Mouse (Mus musculus) cortical plate, adult 2 months (tissue): Measurements from ENCODE around the gene Arid3a. TPM values are rescaled to one million over a fixed set of nuclear protein-coding genes. Genes with fewer than 3 reads are reported as not detected.
A peak's percentile ranks its signal among the peaks of the same experiment; 100 is the strongest.
"Not testable (repeated sequence)": the region's sequence is repeated elsewhere in the genome, so short reads cannot be mapped to it uniquely, and the experiment has no call there.

Experiments
- H3K27ac ChIP-seq: fragments of 200-500 bp; 2 replicates; pipeline ENCODE4 v1.5.1; 2012; ENCODE audit warnings: low read length, control low read depth, inconsistent platforms; ENCODE audit not compliant: insufficient read depth
- H3K4me1 ChIP-seq: fragments of 200-500 bp; 2 replicates; pipeline ENCODE4 v1.6.1; 2011; ENCODE audit warnings: low read length; ENCODE audit not compliant: control insufficient read depth, insufficient read depth
- H3K4me3 ChIP-seq: fragments of 200-500 bp; 2 replicates; pipeline ENCODE4 v1.5.1; 2011; ENCODE audit warnings: mild to moderate bottlenecking, low read length, control low read depth; ENCODE audit not compliant: insufficient read depth
- CTCF ChIP-seq: fragments of 200-500 bp; IDR thresholded peaks from 2 replicates; pipeline ENCODE4 v1.5.1; 2011; ENCODE audit warnings: mild to moderate bottlenecking, control low read depth, low read length; ENCODE audit not compliant: insufficient read depth; ENCODE audit errors: extremely low read depth
- POLR2A ChIP-seq: fragments of 200-500 bp; IDR thresholded peaks from 2 replicates; pipeline ENCODE4 v1.6.1; 2011; ENCODE audit warnings: mild to moderate bottlenecking, low read length, control low read depth; ENCODE audit not compliant: insufficient read depth; ENCODE audit errors: extremely low read depth
- polyA plus RNA-seq: library from polyadenylated mRNA; depleted of rRNA; stranded (reverse); fragments of >200 nt; gene quantifications from 2 replicates; pipeline ENCODE4 v1.2.3, GENCODE M21; 2012; rRNA removed

Arid3a gene
- 3.1 and 3.2 TPM in 2 replicates for polyA plus RNA-seq

- Histone ChIP-seq H3K4me1 (no peaks in the 10 kb centered on the region), H3K27ac (peak within 1 kb of the TSS; percentile 48), H3K4me3 (peak within 1 kb of the TSS; percentile 80)
- no peak for TF ChIP-seq POLR2A
- no peak for TF ChIP-seq CTCF
Measured at GRCm38 (mm10) chr10:79926491-79927323, at the start of gene Arid3a. Arid3a (plus strand) TSS chr10:79927043.

- Histone ChIP-seq H3K4me1 (no peaks in the 10 kb centered on the region), H3K27ac (no peak overlapping the region), H3K4me3 (no peak overlapping the region)
- TF ChIP-seq CTCF (no peak), POLR2A (no peak)
Measured at GRCm38 (mm10) chr10:79877174-79877573, 49.7 kb upstream of the Arid3a start.

- no peak overlapping the region for H3K4me3 ChIP-seq
- no peaks in the 10 kb centered on the region for H3K4me1 ChIP-seq
- TF ChIP-seq POLR2A (no peak), CTCF (no peak)
- H3K27ac ChIP-seq = no peak overlapping the region
Measured at GRCm38 (mm10) chr10:79877757-79878156, 49.1 kb upstream of the Arid3a start.

GRCm38 (mm10) chr10:79879527-79879926, 47.3 kb upstream of the Arid3a start:
- TF ChIP-seq CTCF (no peak), POLR2A (no peak)
- no peak overlapping the region for H3K4me3 ChIP-seq
- no peaks in the 10 kb centered on the region for H3K4me1 ChIP-seq
- no peak overlapping the region for H3K27ac ChIP-seq

GRCm38 (mm10) chr10:79880721-79881120, 46.1 kb upstream of the Arid3a start:
- H3K27ac ChIP-seq = no peak overlapping the region
- TF ChIP-seq CTCF = no peak
- TF ChIP-seq POLR2A = no peak
- H3K4me1 ChIP-seq = no peaks in the 10 kb centered on the region
- H3K4me3 ChIP-seq = no peak overlapping the region

GRCm38 (mm10) chr10:79881981-79882380, 44.9 kb upstream of the Arid3a start:
- Histone ChIP-seq H3K4me1 (no peaks in the 10 kb centered on the region), H3K27ac (no peak overlapping the region), H3K4me3 (no peak overlapping the region)
- TF ChIP-seq CTCF (no peak), POLR2A (no peak)

- TF ChIP-seq POLR2A (no peak), CTCF (peak; percentile 85)
- Histone ChIP-seq H3K27ac (no peak overlapping the region), H3K4me3 (no peak overlapping the region), H3K4me1 (no peaks in the 10 kb centered on the region)
Measured at GRCm38 (mm10) chr10:79883297-79884084, 43.4 kb upstream of the Arid3a start.

GRCm38 (mm10) chr10:79884446-79884845, 42.4 kb upstream of the Arid3a start:
- H3K27ac ChIP-seq = no peak overlapping the region
- H3K4me1 ChIP-seq = no peaks in the 10 kb centered on the region
- TF ChIP-seq CTCF (no peak), POLR2A (no peak)
- no peak overlapping the region for H3K4me3 ChIP-seq

GRCm38 (mm10) chr10:79884938-79885337, 41.9 kb upstream of the Arid3a start:
- H3K4me1 ChIP-seq, H3K4me3 ChIP-seq, H3K27ac ChIP-seq: not testable (repeated sequence)

- no peaks in the 10 kb centered on the region for H3K4me1 ChIP-seq
- H3K4me3 ChIP-seq = no peak within 1 kb of the TSS
- TF ChIP-seq POLR2A = no peak
- TF ChIP-seq CTCF = no peak
- no peak within 1 kb of the TSS for H3K27ac ChIP-seq
Measured at GRCm38 (mm10) chr10:79886054-79886453, 40.8 kb upstream of the Arid3a start, which contains the start of gene Elane. Elane (plus strand) TSS chr10:79886247.
